Mouse (Mus musculus): ENCODE measurements around the gene Znhit6. TPM values are rescaled to one million over a fixed set of nuclear protein-coding genes. Genes with fewer than 3 reads are reported as not detected.

Znhit6 gene
- polyA plus RNA-seq, 1 experiment: 2.5 TPM

DNA sequence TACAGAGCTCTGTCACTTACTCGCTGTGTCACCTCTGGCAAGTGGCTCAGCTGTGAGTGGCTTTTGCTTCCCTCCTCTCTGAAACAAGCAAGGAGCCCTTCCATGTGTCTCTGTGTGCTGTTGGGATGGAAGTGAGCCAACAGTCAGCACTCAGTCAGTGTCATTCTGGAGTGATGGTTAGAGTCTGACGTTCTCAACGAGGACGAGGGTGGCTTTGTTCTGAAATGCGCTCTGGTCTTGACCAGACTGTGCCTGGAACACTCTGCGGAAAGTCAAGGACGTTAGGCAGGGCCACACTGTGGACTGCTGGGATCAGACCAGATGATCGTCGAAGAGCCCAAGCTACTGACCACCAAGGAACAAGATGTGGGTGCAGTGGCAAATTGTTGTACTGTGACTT lies 49.5 kb downstream of the Znhit6 start:
- Histone ChIP-seq H3K36me3 (ENCODE audit: control insufficient read depth, insufficient read depth, low read length) (no peaks in the 10 kb centered on the region), H3K27ac (ENCODE audit: control insufficient read depth, insufficient read depth, low read length) (no peak overlapping the region), H3K4me3 (ENCODE audit: control insufficient read depth, insufficient read depth, low read length) (no peak overlapping the region), H3K27me3 (ENCODE audit: control insufficient read depth, insufficient read depth, low read length) (no peaks in the 10 kb centered on the region), H3K4me1 (replicated peaks; ENCODE audit: control insufficient read depth, insufficient read depth, low read length) (no peaks in the 10 kb centered on the region)
- DNase-seq: no peak
- no peak for TF ChIP-seq CTCF (IDR thresholded peaks at IDR 0.05; ENCODE audit: borderline replicate concordance, control insufficient read depth, extremely low read depth, insufficient read depth, low read length, poor library complexity)
- no peak for TF ChIP-seq POLR2A (IDR thresholded peaks at IDR 0.05; ENCODE audit: control insufficient read depth, extremely low read depth, insufficient read depth, low read length, poor library complexity)
- 90% methylated on average over 9 of the region's 9 CpGs for WGBS

DNA sequence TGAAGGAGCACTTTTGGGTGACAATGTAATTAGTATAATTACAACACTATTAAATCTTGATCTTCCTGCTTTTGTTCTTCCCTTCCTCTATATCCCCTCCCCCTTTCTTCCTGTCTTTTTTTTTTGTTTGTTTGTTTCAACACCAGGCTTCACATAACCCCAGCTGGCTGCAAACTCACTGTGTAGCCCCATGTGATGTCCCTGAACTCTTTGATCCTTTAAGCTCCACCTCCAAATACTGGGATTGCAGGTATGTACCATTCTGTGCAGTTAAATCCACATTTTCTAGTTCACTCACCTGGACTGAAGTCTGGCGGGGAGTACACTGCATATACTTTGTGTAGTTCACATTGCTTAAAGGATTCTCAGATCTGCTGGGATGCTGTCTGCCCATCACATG lies 50.1 kb downstream of the Znhit6 start:
- Histone ChIP-seq H3K27ac (ENCODE audit: control insufficient read depth, insufficient read depth, low read length) (no peak overlapping the region), H3K4me1 (replicated peaks; ENCODE audit: control insufficient read depth, insufficient read depth, low read length) (no peaks in the 10 kb centered on the region), H3K27me3 (ENCODE audit: control insufficient read depth, insufficient read depth, low read length) (no peaks in the 10 kb centered on the region), H3K36me3 (ENCODE audit: control insufficient read depth, insufficient read depth, low read length) (no peaks in the 10 kb centered on the region), H3K4me3 (ENCODE audit: control insufficient read depth, insufficient read depth, low read length) (no peak overlapping the region)
- no peak for TF ChIP-seq CTCF (IDR thresholded peaks at IDR 0.05; ENCODE audit: borderline replicate concordance, control insufficient read depth, extremely low read depth, insufficient read depth, low read length, poor library complexity)
- TF ChIP-seq POLR2A (IDR thresholded peaks at IDR 0.05; ENCODE audit: control insufficient read depth, extremely low read depth, insufficient read depth, low read length, poor library complexity): no peak
- 100% methylated on average over 1 of the region's 1 CpGs for WGBS
- no peak for DNase-seq

GRCm38 (mm10) chr3:145627830-145628229 lies 51.8 kb downstream of the Znhit6 start:
- Histone ChIP-seq H3K27ac (ENCODE audit: control insufficient read depth, insufficient read depth, low read length) (no peak overlapping the region), H3K4me1 (replicated peaks; ENCODE audit: control insufficient read depth, insufficient read depth, low read length) (no peaks in the 10 kb centered on the region), H3K27me3 (ENCODE audit: control insufficient read depth, insufficient read depth, low read length) (no peaks in the 10 kb centered on the region), H3K4me3 (ENCODE audit: control insufficient read depth, insufficient read depth, low read length) (no peak overlapping the region), H3K36me3 (ENCODE audit: control insufficient read depth, insufficient read depth, low read length) (no peaks in the 10 kb centered on the region)
- 90% methylated on average over 3 of the region's 3 CpGs for WGBS
- TF ChIP-seq CTCF (IDR thresholded peaks at IDR 0.05; ENCODE audit: borderline replicate concordance, control insufficient read depth, extremely low read depth, insufficient read depth, low read length, poor library complexity): no peak
- TF ChIP-seq POLR2A (IDR thresholded peaks at IDR 0.05; ENCODE audit: control insufficient read depth, extremely low read depth, insufficient read depth, low read length, poor library complexity): no peak
- no peak for DNase-seq

GRCm38 (mm10) chr3:145628643-145629042 lies 52.6 kb downstream of the Znhit6 start:
- TF ChIP-seq CTCF (IDR thresholded peaks at IDR 0.05; ENCODE audit: borderline replicate concordance, control insufficient read depth, extremely low read depth, insufficient read depth, low read length, poor library complexity) (no peak), POLR2A (IDR thresholded peaks at IDR 0.05; ENCODE audit: control insufficient read depth, extremely low read depth, insufficient read depth, low read length, poor library complexity) (no peak)
- WGBS: 85% methylated on average over 5 of the region's 5 CpGs
- DNase-seq: no peak
- H3K27ac ChIP-seq (ENCODE audit: control insufficient read depth, insufficient read depth, low read length): no peak overlapping the region
- no peak overlapping the region for H3K4me3 ChIP-seq (ENCODE audit: control insufficient read depth, insufficient read depth, low read length)
- no peaks in the 10 kb centered on the region for H3K4me1 ChIP-seq (replicated peaks; ENCODE audit: control insufficient read depth, insufficient read depth, low read length)
- no peaks in the 10 kb centered on the region for H3K36me3 ChIP-seq (ENCODE audit: control insufficient read depth, insufficient read depth, low read length)
- H3K27me3 ChIP-seq (ENCODE audit: control insufficient read depth, insufficient read depth, low read length): no peaks in the 10 kb centered on the region

GRCm38 (mm10) chr3:145632888-145633287 lies 56.9 kb downstream of the Znhit6 start:
- no peak for DNase-seq
- Histone ChIP-seq H3K27me3 (ENCODE audit: control insufficient read depth, insufficient read depth, low read length) (no peaks in the 10 kb centered on the region), H3K4me3 (ENCODE audit: control insufficient read depth, insufficient read depth, low read length) (no peak overlapping the region), H3K4me1 (replicated peaks; ENCODE audit: control insufficient read depth, insufficient read depth, low read length) (no peaks in the 10 kb centered on the region), H3K36me3 (ENCODE audit: control insufficient read depth, insufficient read depth, low read length) (no peaks in the 10 kb centered on the region), H3K27ac (ENCODE audit: control insufficient read depth, insufficient read depth, low read length) (no peak overlapping the region)
- 86% methylated on average over 6 of the region's 6 CpGs for WGBS
- no peak for TF ChIP-seq POLR2A (IDR thresholded peaks at IDR 0.05; ENCODE audit: control insufficient read depth, extremely low read depth, insufficient read depth, low read length, poor library complexity)
- no peak for TF ChIP-seq CTCF (IDR thresholded peaks at IDR 0.05; ENCODE audit: borderline replicate concordance, control insufficient read depth, extremely low read depth, insufficient read depth, low read length, poor library complexity)

DNA sequence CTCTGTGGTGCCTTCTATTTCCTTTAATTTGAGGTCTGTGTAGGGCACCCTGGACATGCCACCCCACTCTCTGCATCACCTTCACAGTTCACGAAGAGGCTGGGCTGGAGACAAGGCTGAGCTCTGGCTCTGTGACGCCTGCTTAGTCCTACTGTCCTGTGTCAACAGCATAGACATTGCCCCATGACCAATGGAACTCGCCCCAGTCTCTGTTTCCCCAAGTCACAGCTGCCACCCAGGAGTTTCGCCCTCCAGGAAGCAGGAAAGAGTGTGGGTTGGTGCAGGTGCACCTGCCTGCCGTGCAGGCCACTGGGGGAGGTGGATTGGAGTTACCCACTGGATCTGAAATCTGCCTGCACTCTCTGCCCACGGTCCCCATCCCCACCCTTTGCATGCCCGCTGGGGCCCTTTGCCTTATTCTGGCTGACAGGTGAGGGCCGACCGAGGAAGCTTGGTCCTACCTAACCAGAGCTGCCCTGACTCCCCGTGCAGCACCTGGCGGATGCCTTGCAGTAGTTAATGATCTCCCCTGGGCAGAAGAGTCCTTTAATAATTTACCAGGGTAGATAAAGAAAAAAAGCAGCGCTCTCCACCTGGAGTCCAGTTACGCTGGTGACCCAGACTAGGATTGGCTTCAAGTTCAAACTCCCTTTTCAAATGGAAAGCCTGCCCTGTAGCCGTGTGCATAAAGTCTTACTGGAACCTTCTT lies 58.2 kb downstream of the Znhit6 start:
- TF ChIP-seq CTCF (IDR thresholded peaks at IDR 0.05; ENCODE audit: borderline replicate concordance, control insufficient read depth, extremely low read depth, insufficient read depth, low read length, poor library complexity): no peak
- no peak for TF ChIP-seq POLR2A (IDR thresholded peaks at IDR 0.05; ENCODE audit: control insufficient read depth, extremely low read depth, insufficient read depth, low read length, poor library complexity)
- no peak overlapping the region for H3K4me3 ChIP-seq (ENCODE audit: control insufficient read depth, insufficient read depth, low read length)
- 71% methylated on average over 14 of the region's 14 CpGs for WGBS
- no peaks in the 10 kb centered on the region for H3K4me1 ChIP-seq (replicated peaks; ENCODE audit: control insufficient read depth, insufficient read depth, low read length)
- no peak for DNase-seq
- no peaks in the 10 kb centered on the region for H3K27me3 ChIP-seq (ENCODE audit: control insufficient read depth, insufficient read depth, low read length)
- H3K36me3 ChIP-seq (ENCODE audit: control insufficient read depth, insufficient read depth, low read length): no peaks in the 10 kb centered on the region
- H3K27ac ChIP-seq (ENCODE audit: control insufficient read depth, insufficient read depth, low read length): no peak overlapping the region

- TF ChIP-seq CTCF (IDR thresholded peaks at IDR 0.05; ENCODE audit: borderline replicate concordance, control insufficient read depth, extremely low read depth, insufficient read depth, low read length, poor library complexity) (no peak), POLR2A (IDR thresholded peaks at IDR 0.05; ENCODE audit: control insufficient read depth, extremely low read depth, insufficient read depth, low read length, poor library complexity) (no peak)
- H3K4me3 ChIP-seq (ENCODE audit: control insufficient read depth, insufficient read depth, low read length): no peak overlapping the region
- H3K36me3 ChIP-seq (ENCODE audit: control insufficient read depth, insufficient read depth, low read length): no peaks in the 10 kb centered on the region
- no peaks in the 10 kb centered on the region for H3K27me3 ChIP-seq (ENCODE audit: control insufficient read depth, insufficient read depth, low read length)
- H3K4me1 ChIP-seq (replicated peaks; ENCODE audit: control insufficient read depth, insufficient read depth, low read length): no peaks in the 10 kb centered on the region
- no peak overlapping the region for H3K27ac ChIP-seq (ENCODE audit: control insufficient read depth, insufficient read depth, low read length)
- 92% methylated on average over 4 of the region's 4 CpGs for WGBS
- DNase-seq: no peak
Measured at GRCm38 (mm10) chr3:145640170-145640569, 64.2 kb downstream of the Znhit6 start.
